Mouse (Mus musculus): ENCODE data around the gene Gm20503. TPM values are rescaled to one million over a fixed set of nuclear protein-coding genes. Genes with fewer than 3 reads are reported as not detected.

Gene Gm20503
- total and polyA plus RNA-seq, 3 experiments, result 3.3 TPM; not detected in 2

- TF ChIP-seq ZNF384 (IDR thresholded peaks at IDR 0.05; ENCODE audit: low read depth, low read length) (no peak), BHLHE40 (IDR thresholded peaks at IDR 0.05; ENCODE audit: borderline replicate concordance, low read depth, low read length) (0 out of 2 replicates have a peak, but pooled peaks have one; percentile 34), USF1 (IDR thresholded peaks at IDR 0.05; ENCODE audit: low read depth, low read length) (peak; percentile 53; the same call in 1 of the 2 replicates), EP300 (IDR thresholded peaks at IDR 0.05; ENCODE audit: low read depth in 1 of 2, low read length in 2 of 2) (no peak)
- Histone ChIP-seq H3K9ac (ENCODE audit: control insufficient read depth, low read depth, low read length, poor library complexity, severe bottlenecking) (no peak within 1 kb of the TSS), H3K4me1 (ENCODE audit: control insufficient read depth in 1 of 2, insufficient read depth in 2 of 2, low read length in 2 of 2) (peaks cover 13 to 31% of the 10 kb centered on the region in 2 experiments), H3K27me3 (ENCODE audit: control insufficient read depth in 1 of 2, insufficient read depth in 2 of 2, low read length in 2 of 2) (no peaks in the 10 kb centered on the region), H3K27ac (ENCODE audit: control insufficient read depth, low read depth, low read length) (no peak within 1 kb of the TSS), H3K9me3 (replicated peaks; ENCODE audit: insufficient read depth, low read length) (no peaks in the 10 kb centered on the region), H3K4me3 (ENCODE audit: control insufficient read depth in 1 of 2, insufficient read depth in 1 of 2, low read depth in 2 of 2, low read length in 2 of 2) (no peak within 1 kb of the TSS), H3K36me3 (ENCODE audit: control insufficient read depth in 1 of 2, insufficient read depth in 2 of 2, low read length in 2 of 2) (peaks cover 0 to 15% of the 10 kb centered on the region in 2 experiments; a peak in 2 of 4 replicates), H3K79me2 (ENCODE audit: control insufficient read depth, insufficient read depth, low read length, poor library complexity) (no peaks in the 10 kb centered on the region)
- DNase-seq (ENCODE audit: low read depth, low spot score), result no peak
Measured at GRCm38 (mm10) chr4:58994762-58995161, 8.2 kb upstream of the Gm20503 start, which contains the start of gene Dnajc25. TSS of gene Dnajc25 (plus strand) at chr4:58995062.

GRCm38 (mm10) chr4:58995251-58995693, 7.7 kb upstream of the Gm20503 start:
- H3K4me3 ChIP-seq (ENCODE audit: control insufficient read depth in 1 of 2, insufficient read depth in 1 of 2, low read depth in 2 of 2, low read length in 2 of 2), result no peak overlapping the region
- H3K36me3 ChIP-seq (ENCODE audit: control insufficient read depth in 1 of 2, insufficient read depth in 2 of 2, low read length in 2 of 2), result peaks cover 0 to 12% of the 10 kb centered on the region in 2 experiments; a peak in 2 of 4 replicates
- no peak overlapping the region for H3K27ac ChIP-seq (ENCODE audit: control insufficient read depth, low read depth, low read length)
- TF ChIP-seq POLR2AphosphoS5 (IDR thresholded peaks at IDR 0.05; ENCODE audit: borderline replicate concordance, low read depth, low read length) (no peak), KAT2A (conservative IDR thresholded peaks at IDR 0.05; ENCODE audit: low read depth, low read length) (no peak), ELF1 (IDR thresholded peaks at IDR 0.05; ENCODE audit: low read depth, low read length) (no peak), CHD2 (IDR thresholded peaks at IDR 0.05; ENCODE audit: low read length) (no peak), CTCF (IDR thresholded peaks at IDR 0.05 in 2 of 3, conservative IDR thresholded peaks at IDR 0.05 in 1 of 3; ENCODE audit: control insufficient read depth in 1 of 3, insufficient read depth in 1 of 3, low read depth in 2 of 3, low read length in 3 of 3, poor library complexity in 1 of 3, severe bottlenecking in 1 of 3) (no peak), TCF12 (IDR thresholded peaks at IDR 0.05; ENCODE audit: low read depth, low read length) (no peak), HCFC1 (IDR thresholded peaks at IDR 0.05; ENCODE audit: low read depth, low read length) (no peak), MEF2A (IDR thresholded peaks at IDR 0.05; ENCODE audit: extremely low read depth, insufficient replicate concordance, low read depth, low read length, poor library complexity, severe bottlenecking) (no peak), ZC3H11A (IDR thresholded peaks at IDR 0.05; ENCODE audit: low read depth, low read length) (no peak), MYB (IDR thresholded peaks at IDR 0.05; ENCODE audit: low read depth, low read length) (no peak), ZMIZ1 (IDR thresholded peaks at IDR 0.05; ENCODE audit: low read depth, low read length) (no peak), MXI1 (IDR thresholded peaks at IDR 0.05; ENCODE audit: low read depth, low read length) (no peak), POLR2A (IDR thresholded peaks at IDR 0.05; ENCODE audit: control insufficient read depth in 1 of 2, insufficient read depth in 1 of 2, low read depth in 1 of 2, low read length in 2 of 2, poor library complexity in 1 of 2) (no peak), USF2 (IDR thresholded peaks at IDR 0.05; ENCODE audit: borderline replicate concordance in 1 of 2, insufficient read depth in 1 of 2, low read depth in 1 of 2, low read length in 2 of 2) (no peak), GABPA (IDR thresholded peaks at IDR 0.05; ENCODE audit: low read depth, low read length) (no peak), NRF1 (IDR thresholded peaks at IDR 0.05; ENCODE audit: insufficient read depth, low read depth, low read length, poor library complexity, severe bottlenecking) (no peak)
- no peaks in the 10 kb centered on the region for H3K27me3 ChIP-seq (ENCODE audit: control insufficient read depth in 1 of 2, insufficient read depth in 2 of 2, low read length in 2 of 2)
- H3K79me2 ChIP-seq (ENCODE audit: control insufficient read depth, insufficient read depth, low read length, poor library complexity), result no peaks in the 10 kb centered on the region
- peaks cover 10 to 26% of the 10 kb centered on the region in 2 experiments for H3K4me1 ChIP-seq (ENCODE audit: control insufficient read depth in 1 of 2, insufficient read depth in 2 of 2, low read length in 2 of 2)
- no peak overlapping the region for H3K9ac ChIP-seq (ENCODE audit: control insufficient read depth, low read depth, low read length, poor library complexity, severe bottlenecking)
- no peaks in the 10 kb centered on the region for H3K9me3 ChIP-seq (replicated peaks; ENCODE audit: insufficient read depth, low read length)
- no peak for DNase-seq (ENCODE audit: low read depth, low spot score)
